Mouse (Mus musculus): ENCODE results near the gene Map1b.

GRCm38 (mm10) chr13:99443484-99444175, 72.7 kb downstream of the Map1b start:
- TF ChIP-seq CTCF (IDR thresholded peaks at IDR 0.05; ENCODE audit: low read depth) (no peak), EP300 (IDR thresholded peaks at IDR 0.05; ENCODE audit: low read depth) (no peak)

Measured in liver, embryonic 14.5 days (tissue).